Mouse (Mus musculus) lung, postnatal 10 days (tissue): ENCODE data around the gene Mup1.
"Not testable (repeated sequence)": the region's sequence is repeated elsewhere in the genome, so short reads cannot be mapped to it uniquely, and the experiment has no call there.

ENCODE experiments used
- DNase-seq: peaks from one replicate; pipeline ENCODE4 v3.0.0; 2021

Mup1 gene

DNA sequence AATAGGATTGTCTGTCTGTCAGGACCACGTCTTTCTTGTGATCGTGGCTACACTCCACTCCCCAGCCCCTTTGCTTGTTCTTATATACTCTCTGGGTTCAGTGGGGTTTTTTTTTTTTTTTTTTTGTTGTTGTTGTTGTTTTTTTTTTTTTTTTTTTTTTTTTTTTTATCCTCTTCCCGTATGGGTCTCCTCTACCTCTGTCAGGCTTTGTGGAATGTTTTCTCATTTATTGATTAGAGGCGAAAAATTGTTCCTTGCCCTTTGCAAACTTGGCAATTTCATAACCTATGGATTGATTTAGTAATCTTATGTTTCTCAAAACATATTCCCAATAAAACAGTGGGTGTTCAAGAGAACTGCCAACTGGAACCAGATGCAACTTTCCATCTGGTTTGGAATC, at the start of gene Mup1:
Gene Mup1 (minus strand): TSS at position 101 of the 400 bp plus-strand sequence.
- not testable (repeated sequence) for DNase-seq
